Mouse (Mus musculus) hindbrain, embryonic 14.5 days (tissue): ENCODE measurements around the gene Slc6a4. TPM values are rescaled to one million over a fixed set of nuclear protein-coding genes. Genes with fewer than 3 reads are reported as not detected.
"Not testable (repeated sequence)": the region's sequence is repeated elsewhere in the genome, so short reads cannot be mapped to it uniquely, and the experiment has no call there.

ENCODE experiments used
- ATAC-seq: fragments of 200-750 bp; cut with Nextera tagmentation; 2 replicates; pipeline ENCODE4 v1.8.0; 2017; ENCODE audit warnings: moderate number of reproducible peaks, mild to moderate bottlenecking, moderate TSS enrichment, moderate library complexity; ENCODE audit not compliant: low FRiP score
- DNase-seq: peaks from one replicate; pipeline ENCODE4 v3.0.0-alpha.2; 2015; ENCODE audit warnings: low spot score
- H3K27ac ChIP-seq: fragments of 300-500 bp; sonication (generic); 2 replicates; pipeline ENCODE4 v1.5.1; 2014; ENCODE audit warnings: mild to moderate bottlenecking, moderate library complexity
- H3K27me3 ChIP-seq: fragments of 300-500 bp; sonication (generic); 2 replicates; pipeline ENCODE4 v1.6.1; 2014; ENCODE audit warnings: mild to moderate bottlenecking, low read length, mixed read lengths; ENCODE audit not compliant: control insufficient read depth, insufficient read depth
- H3K36me3 ChIP-seq: fragments of 300-500 bp; sonication (generic); replicated peaks from 2 replicates; pipeline ENCODE4 v1.6.1; 2014; ENCODE audit not compliant: control insufficient read depth, insufficient read depth
- H3K4me1 ChIP-seq: fragments of 300-500 bp; sonication (generic); replicated peaks from 2 replicates; pipeline ENCODE4 v1.6.1; 2014; ENCODE audit warnings: antibody characterized with exemption, low read length, mixed read lengths; ENCODE audit not compliant: control insufficient read depth, insufficient read depth
- H3K4me2 ChIP-seq: fragments of 300-500 bp; sonication (generic); replicated peaks from 2 replicates; pipeline ENCODE4 v1.6.1; 2014; ENCODE audit warnings: mild to moderate bottlenecking, moderate library complexity
- H3K4me3 ChIP-seq: fragments of 300-500 bp; sonication (generic); replicated peaks from 2 replicates; pipeline ENCODE4 v1.5.1; 2014; ENCODE audit warnings: mild to moderate bottlenecking, low read length
- H3K9ac ChIP-seq: fragments of 300-500 bp; sonication (generic); 2 replicates; pipeline ENCODE4 v1.6.1; 2014
- H3K9me3 ChIP-seq: fragments of 300-500 bp; sonication (generic); 2 replicates; pipeline ENCODE4 v1.6.1; 2016; ENCODE audit warnings: low read length; ENCODE audit not compliant: control insufficient read depth
- WGBS: fragments of 180-500 bp; shearing (Covaris S2); extraction: QIAGEN DNeasy Blood & Tissue Kit; methylation state at CpG from one replicate; pipeline ENCODE4 v1.1.7; 2014; 5-methylcytosine and 5-hydroxymethylcytosine counted together
- polyA plus RNA-seq: library from polyadenylated mRNA; unstranded; fragments of >200 nt; fragmentation: Nextera tagmentation; extraction: Ambion mirVana; gene quantifications from 2 replicates; pipeline ENCODE4 v1.2.1, GENCODE M21; 2014

Gene Slc6a4
- polyA plus RNA-seq, 1 experiment from 2014 or later, result 7.5 TPM

DNA sequence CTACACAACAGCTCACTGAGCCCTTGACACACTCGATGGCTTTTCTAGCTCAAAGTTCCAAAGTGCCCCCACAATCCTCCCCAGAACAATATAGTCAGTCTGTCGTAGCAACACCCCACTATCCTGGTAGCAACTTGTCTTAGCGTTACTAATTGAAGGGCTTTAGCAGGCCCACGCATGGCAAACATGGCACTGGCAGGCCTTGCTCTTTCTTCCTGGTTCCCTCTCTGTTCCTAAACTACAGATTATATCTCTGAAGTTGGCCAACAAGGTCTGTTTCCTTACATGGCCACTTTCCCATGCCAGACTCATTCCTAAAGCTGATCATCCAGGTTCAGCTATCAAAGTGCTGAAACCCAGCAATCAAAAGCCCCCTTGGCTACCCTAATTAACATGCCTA, 43.5 kb downstream of the Slc6a4 start:
- WGBS, result 85% methylated on average over 4 of the region's 4 CpGs
- no peak overlapping the region for H3K4me2 ChIP-seq
- no peaks in the 10 kb centered on the region for H3K27me3 ChIP-seq
- H3K9ac ChIP-seq, result no peak overlapping the region
- H3K4me1 ChIP-seq, result no peaks in the 10 kb centered on the region
- H3K9me3 ChIP-seq, result no peaks in the 10 kb centered on the region
- no peak overlapping the region for H3K27ac ChIP-seq
- DNase-seq (no peak), ATAC-seq (no peak)
- no peak overlapping the region for H3K4me3 ChIP-seq
- peaks cover 26% of the 10 kb centered on the region for H3K36me3 ChIP-seq

DNA sequence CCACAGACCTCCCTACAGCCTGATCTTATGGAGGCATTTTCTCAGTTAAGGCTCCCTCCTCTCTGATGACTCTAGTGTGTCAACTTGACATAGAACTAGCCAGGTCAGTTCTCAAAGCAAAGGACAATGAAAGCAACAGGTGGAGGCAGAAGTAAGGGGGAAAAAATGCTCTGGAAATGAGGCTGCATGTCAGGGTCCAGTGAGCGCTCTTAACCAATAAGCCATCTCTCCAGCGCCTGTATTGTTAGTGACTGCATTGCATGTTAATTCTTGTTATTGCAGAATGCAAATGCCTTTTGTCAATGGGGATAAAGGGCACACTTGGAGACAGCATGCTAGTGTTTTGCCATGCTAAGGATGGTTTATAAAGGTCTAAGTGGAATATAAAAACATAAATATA, 44.4 kb downstream of the Slc6a4 start:
- no peak overlapping the region for H3K4me3 ChIP-seq
- no peak overlapping the region for H3K4me2 ChIP-seq
- no peaks in the 10 kb centered on the region for H3K9me3 ChIP-seq
- H3K27ac ChIP-seq, result no peak overlapping the region
- peaks cover 32% of the 10 kb centered on the region for H3K36me3 ChIP-seq
- WGBS, result 73% methylated on average over 2 of the region's 2 CpGs
- DNase-seq (no peak), ATAC-seq (no peak)
- no peaks in the 10 kb centered on the region for H3K4me1 ChIP-seq
- no peaks in the 10 kb centered on the region for H3K27me3 ChIP-seq
- H3K9ac ChIP-seq, result no peak overlapping the region

DNA sequence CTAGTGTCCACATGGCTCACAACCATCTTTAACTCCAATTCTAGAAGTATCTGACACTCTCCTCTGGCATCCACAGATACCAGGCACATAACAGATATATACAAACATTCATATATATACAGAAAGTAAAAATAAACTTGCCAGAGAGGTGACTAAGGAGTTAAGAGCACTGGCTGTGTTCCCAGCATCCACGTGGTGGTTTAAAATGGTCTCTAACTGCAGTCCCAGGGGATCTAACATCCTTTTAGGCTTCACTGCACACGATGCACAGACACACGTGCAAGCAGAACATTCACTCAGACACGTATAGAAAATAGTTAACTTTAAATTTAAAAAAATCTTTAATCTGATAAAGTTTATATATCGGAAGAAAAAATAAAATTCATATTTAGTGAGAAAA, 63.5 kb downstream of the Slc6a4 start:
- Histone ChIP-seq H3K4me1 (no peaks in the 10 kb centered on the region), H3K4me2 (no peak overlapping the region), H3K4me3 (no peak overlapping the region), H3K36me3 (no peaks in the 10 kb centered on the region; the same call in 1 of the 2 replicates), H3K27me3 (no peaks in the 10 kb centered on the region), H3K9ac (no peak overlapping the region), H3K27ac (no peak overlapping the region), H3K9me3 (no peaks in the 10 kb centered on the region)
- WGBS, result 46% methylated on average over 5 of the region's 5 CpGs
- no peak for DNase-seq
- no peak for ATAC-seq

DNA sequence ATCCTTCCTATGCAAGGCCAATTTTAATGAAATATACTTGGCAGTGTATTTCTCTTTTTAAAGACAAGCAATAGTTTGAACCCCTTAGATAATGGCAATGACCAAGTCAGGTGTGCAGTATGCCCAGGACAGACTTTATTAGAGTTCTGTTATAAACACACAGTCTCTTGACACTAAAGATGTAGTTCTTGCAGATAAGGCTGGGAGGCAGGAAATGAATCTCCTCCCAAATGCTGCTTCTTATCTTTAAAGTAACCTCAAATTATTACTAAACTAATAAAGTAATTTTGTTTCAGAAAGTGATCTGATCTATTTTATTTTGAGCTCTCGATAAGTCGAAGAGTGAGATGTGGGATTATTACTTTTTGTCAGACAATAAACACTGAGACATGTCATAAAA, 65.0 kb downstream of the Slc6a4 start:
- Histone ChIP-seq H3K4me2 (no peak overlapping the region), H3K36me3 (no peaks in the 10 kb centered on the region; the same call in 1 of the 2 replicates), H3K9me3 (no peaks in the 10 kb centered on the region), H3K9ac (no peak overlapping the region), H3K27ac (no peak overlapping the region), H3K27me3 (no peaks in the 10 kb centered on the region), H3K4me1 (no peaks in the 10 kb centered on the region), H3K4me3 (no peak overlapping the region)
- no peak for ATAC-seq
- WGBS, result 92% methylated on average over 2 of the region's 2 CpGs
- DNase-seq, result no peak

DNA sequence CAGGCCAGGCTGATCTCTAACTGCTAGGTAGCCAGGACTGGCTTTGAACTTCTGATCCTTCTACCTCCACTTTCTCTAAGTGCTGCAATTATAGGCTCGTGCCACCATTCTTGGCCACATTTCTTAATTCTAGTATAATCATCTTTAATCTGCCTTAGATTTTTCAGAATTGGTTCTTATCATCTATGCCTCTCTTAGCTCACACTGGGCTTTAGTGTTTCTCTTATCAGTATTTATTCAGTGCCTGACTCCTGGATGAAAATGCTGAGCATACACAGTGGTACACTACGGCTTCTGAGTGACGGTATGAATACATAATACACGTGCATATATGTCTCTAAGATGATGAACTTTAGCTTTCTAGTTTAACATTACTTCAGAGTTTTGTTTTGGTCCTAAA, 70.4 kb downstream of the Slc6a4 start:
- Histone ChIP-seq H3K9me3 (no peaks in the 10 kb centered on the region), H3K4me3 (no peak overlapping the region), H3K36me3 (peaks cover 18% of the 10 kb centered on the region; the same call in 1 of the 2 replicates), H3K9ac (no peak overlapping the region), H3K27me3 (no peaks in the 10 kb centered on the region), H3K4me1 (no peaks in the 10 kb centered on the region), H3K4me2 (no peak overlapping the region), H3K27ac (no peak overlapping the region)
- 96% methylated on average over 4 of the region's 4 CpGs for WGBS
- DNase-seq (no peak), ATAC-seq (no peak)

DNA sequence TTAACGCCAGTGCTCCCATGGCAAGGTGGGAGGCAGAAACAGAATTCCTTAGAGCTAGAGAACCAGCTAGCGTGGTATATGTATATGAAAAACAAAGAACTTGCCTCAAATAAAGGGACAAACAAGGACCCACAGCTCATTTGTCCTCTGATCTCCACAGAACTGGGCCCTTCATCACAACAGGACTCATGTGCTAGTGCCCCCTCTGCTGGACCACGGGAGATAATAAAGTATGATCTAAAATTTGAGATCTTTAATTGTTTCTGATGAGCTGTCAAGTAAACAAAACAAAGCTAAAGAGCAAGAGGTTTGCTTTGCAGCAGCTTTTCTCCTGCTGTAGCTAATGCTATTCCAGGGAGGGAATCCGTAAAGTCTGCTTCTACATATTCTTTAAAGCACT, 72.3 kb downstream of the Slc6a4 start:
- H3K9ac ChIP-seq, result no peak overlapping the region
- H3K4me1 ChIP-seq, result no peaks in the 10 kb centered on the region
- DNase-seq, result no peak
- no peak overlapping the region for H3K4me3 ChIP-seq
- peaks cover 37% of the 10 kb centered on the region for H3K36me3 ChIP-seq
- no peaks in the 10 kb centered on the region for H3K9me3 ChIP-seq
- no peak for ATAC-seq
- no peak overlapping the region for H3K27ac ChIP-seq
- WGBS, result 83% methylated on average over 4 of the region's 4 CpGs
- H3K27me3 ChIP-seq, result no peaks in the 10 kb centered on the region
- no peak overlapping the region for H3K4me2 ChIP-seq

DNA sequence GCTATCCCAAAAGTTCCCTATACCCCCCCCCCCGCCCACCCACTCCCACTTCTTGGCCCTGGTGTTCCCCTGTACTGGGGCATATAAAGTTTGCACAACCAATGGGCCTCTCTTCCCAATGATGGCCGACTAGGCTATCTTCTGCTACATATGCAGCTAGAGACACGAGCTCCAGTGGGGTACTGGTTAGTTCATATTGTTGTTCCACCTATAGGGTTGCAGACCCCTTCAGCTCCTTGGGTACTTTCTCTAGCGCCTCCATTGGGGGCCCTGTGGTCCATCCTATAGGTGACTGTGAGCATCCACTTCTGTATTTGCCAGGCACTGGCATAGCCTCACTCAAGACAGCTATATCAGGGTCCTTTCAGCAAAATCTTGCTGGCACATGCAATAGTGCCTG, 78.9 kb downstream of the Slc6a4 start:
- peak overlapping the region; percentile 64 for H3K4me3 ChIP-seq
- H3K27me3 ChIP-seq, H3K9me3 ChIP-seq, H3K27ac ChIP-seq, DNase-seq, ATAC-seq, H3K4me1 ChIP-seq: not testable (repeated sequence)
- peak overlapping the region; percentile 70 for H3K9ac ChIP-seq
- peak overlapping the region; percentile 67 for H3K4me2 ChIP-seq
- H3K36me3 ChIP-seq, result peaks cover 33% of the 10 kb centered on the region
- WGBS, result 45% methylated on average over 4 of the region's 4 CpGs

DNA sequence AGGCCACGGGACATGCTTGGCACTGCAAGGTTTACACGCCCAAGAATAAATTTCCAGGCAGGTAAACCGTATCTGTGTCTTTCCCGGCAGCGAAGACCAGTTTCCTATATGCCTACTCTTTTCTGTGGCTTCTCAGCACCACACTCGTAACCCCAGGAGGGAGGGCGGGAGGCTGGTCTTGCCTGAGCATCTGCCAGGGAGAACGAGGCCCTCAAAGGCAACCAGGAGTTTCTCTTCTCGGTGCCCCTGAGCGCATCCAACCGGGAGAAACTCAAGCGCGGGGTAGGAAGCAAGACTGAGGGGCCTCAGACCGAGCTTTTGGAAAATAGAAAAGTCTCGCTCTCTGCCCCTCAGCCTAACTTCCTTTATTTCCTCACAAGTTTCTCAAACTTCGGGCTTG, 79.4 kb downstream of the Slc6a4 start:
- Histone ChIP-seq H3K27ac (peak overlapping the region; percentile 90), H3K9me3 (no peaks in the 10 kb centered on the region), H3K4me1 (no peaks in the 10 kb centered on the region; the same call in 1 of the 2 replicates), H3K4me2 (peak overlapping the region; percentile 67), H3K36me3 (peaks cover 31% of the 10 kb centered on the region), H3K27me3 (0 out of 2 replicates have a peak, but pooled peaks cover 3% of the 10 kb centered on the region), H3K4me3 (peak overlapping the region; percentile 64), H3K9ac (peak overlapping the region; percentile 70)
- ATAC-seq, result no peak; the same call in 1 of the 2 replicates
- 1% methylated on average over 16 of the region's 16 CpGs for WGBS
- no peak for DNase-seq

DNA sequence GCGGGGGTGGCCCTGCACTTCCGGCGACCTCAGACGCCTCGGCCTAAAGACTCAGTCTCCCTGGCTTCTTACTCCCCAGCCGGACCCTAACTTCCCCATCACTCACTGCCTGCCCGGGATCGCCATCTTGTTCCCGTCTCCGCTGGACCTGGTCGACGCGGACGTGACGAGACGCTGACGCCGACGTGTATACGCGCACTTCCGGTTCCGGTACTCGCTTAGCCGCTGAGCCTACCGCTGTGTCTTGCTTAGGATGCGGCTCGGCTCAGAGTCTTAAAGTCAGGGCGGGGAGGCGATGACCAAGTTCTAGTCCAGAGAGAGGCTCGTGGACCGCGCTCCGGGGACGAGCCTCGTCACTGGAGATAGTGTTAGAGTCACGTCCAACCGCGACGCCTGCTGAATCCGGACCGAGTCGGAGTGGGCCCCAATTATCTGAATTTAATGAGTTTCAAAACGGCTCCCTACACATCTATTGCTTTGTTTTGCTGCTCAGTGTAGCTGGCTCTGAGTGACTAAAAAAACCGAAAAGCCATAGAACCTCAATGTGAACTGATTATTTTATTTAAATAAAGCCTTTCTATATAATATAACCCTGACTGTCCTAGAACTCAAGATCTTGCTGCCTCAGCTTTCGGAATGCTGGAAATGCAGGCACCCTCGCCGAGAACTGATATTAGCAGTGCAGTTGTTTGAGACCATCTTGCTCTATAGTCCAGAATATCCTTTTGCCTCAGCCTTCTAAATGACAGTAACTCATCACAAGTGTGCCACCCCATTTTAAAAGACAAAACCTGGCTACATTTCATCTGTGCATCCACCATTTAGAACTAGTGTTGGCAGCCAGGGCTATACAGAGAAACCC, 80.1 kb downstream of the Slc6a4 start, which contains the start of gene Nsrp1:
Nsrp1 (minus strand) TSS at position 163 of the 862 bp plus-strand sequence.
- H3K36me3 ChIP-seq, result peaks cover 28% of the 10 kb centered on the region

More for the DNA sequence above, 80.1 kb downstream of the Slc6a4 start, which contains the start of gene Nsrp1:
- Histone ChIP-seq H3K27me3 (0 out of 2 replicates have a peak, but pooled peaks cover 3% of the 10 kb centered on the region), H3K9ac (peak within 1 kb of the TSS; percentile 70), H3K4me3 (peak within 1 kb of the TSS; percentile 64), H3K27ac (peak within 1 kb of the TSS; percentile 90), H3K9me3 (no peaks in the 10 kb centered on the region), H3K4me1 (no peaks in the 10 kb centered on the region; the same call in 1 of the 2 replicates), H3K4me2 (peak within 1 kb of the TSS; percentile 67)
- 4% methylated on average over 48 of the region's 48 CpGs for WGBS
- peak; percentile 97 for DNase-seq
- ATAC-seq, result peak; percentile 97
